Mouse (Mus musculus): Measurements from ENCODE around the gene Prkch. TPM values are rescaled to one million over a fixed set of nuclear protein-coding genes. Genes with fewer than 3 reads are reported as not detected.

The Prkch gene
- polyA plus RNA-seq, 1 experiment: 11.4 TPM

GRCm38 (mm10) chr12:73610831-73611370 is 26.3 kb downstream of the Prkch start:
- no peak for DNase-seq (ENCODE audit: low read depth)

- no peak for DNase-seq (ENCODE audit: low read depth)
Observed at GRCm38 (mm10) chr12:73611741-73612140, 27.1 kb downstream of the Prkch start.

GRCm38 (mm10) chr12:73613183-73613582 is 28.6 kb downstream of the Prkch start:
- DNase-seq (ENCODE audit: low read depth): no peak

- DNase-seq (ENCODE audit: low read depth): peak; percentile 84
Observed at GRCm38 (mm10) chr12:73617652-73618051, 33.1 kb downstream of the Prkch start.

- DNase-seq (ENCODE audit: low read depth): no peak
Observed at GRCm38 (mm10) chr12:73625277-73626032, 40.9 kb downstream of the Prkch start.

- no peak for DNase-seq (ENCODE audit: low read depth)
Observed at GRCm38 (mm10) chr12:73627902-73628301, 43.3 kb downstream of the Prkch start.

- no peak for DNase-seq (ENCODE audit: low read depth)
Observed at GRCm38 (mm10) chr12:73630596-73630995, 46.0 kb downstream of the Prkch start.

- no peak for DNase-seq (ENCODE audit: low read depth)
Observed at GRCm38 (mm10) chr12:73631148-73631547, 46.6 kb downstream of the Prkch start.

GRCm38 (mm10) chr12:73632671-73633244 is 48.2 kb downstream of the Prkch start:
- DNase-seq (ENCODE audit: low read depth): no peak

GRCm38 (mm10) chr12:73633707-73634106 is 49.1 kb downstream of the Prkch start:
- no peak for DNase-seq (ENCODE audit: low read depth)

GRCm38 (mm10) chr12:73639571-73639970 is 55.0 kb downstream of the Prkch start:
- DNase-seq (ENCODE audit: low read depth): no peak

GRCm38 (mm10) chr12:73641183-73641582 is 56.6 kb downstream of the Prkch start:
- no peak for DNase-seq (ENCODE audit: low read depth)

GRCm38 (mm10) chr12:73645216-73645615 is 60.6 kb downstream of the Prkch start:
- DNase-seq (ENCODE audit: low read depth): no peak

- DNase-seq (ENCODE audit: low read depth): no peak
Observed at GRCm38 (mm10) chr12:73647686-73648085, 63.1 kb downstream of the Prkch start.

- DNase-seq (ENCODE audit: low read depth): no peak
Observed at GRCm38 (mm10) chr12:73656568-73657204, 72.1 kb downstream of the Prkch start.

GRCm38 (mm10) chr12:73663421-73663820 is 78.8 kb downstream of the Prkch start:
- no peak for DNase-seq (ENCODE audit: low read depth)

- no peak for DNase-seq (ENCODE audit: low read depth)
Observed at GRCm38 (mm10) chr12:73666701-73667100, 82.1 kb downstream of the Prkch start.

- DNase-seq (ENCODE audit: low read depth): no peak
Observed at GRCm38 (mm10) chr12:73667607-73668006, 83.0 kb downstream of the Prkch start.

GRCm38 (mm10) chr12:73670739-73671138 is 86.1 kb downstream of the Prkch start:
- no peak for DNase-seq (ENCODE audit: low read depth)

GRCm38 (mm10) chr12:73671540-73671939 is 86.9 kb downstream of the Prkch start:
- no peak for DNase-seq (ENCODE audit: low read depth)

GRCm38 (mm10) chr12:73672007-73672406 is 87.4 kb downstream of the Prkch start:
- no peak for DNase-seq (ENCODE audit: low read depth)

GRCm38 (mm10) chr12:73673783-73674182 is 89.2 kb downstream of the Prkch start:
- DNase-seq (ENCODE audit: low read depth): no peak

GRCm38 (mm10) chr12:73675212-73675611 is 90.6 kb downstream of the Prkch start:
- no peak for DNase-seq (ENCODE audit: low read depth)
